Mouse (Mus musculus): ENCODE measurements around the gene Necab2.

- TF ChIP-seq POLR2A (IDR thresholded peaks at IDR 0.05; ENCODE audit: low read depth, low read length) (no peak), CTCF (IDR thresholded peaks at IDR 0.05; ENCODE audit: extremely low read depth, insufficient read length, insufficient replicate concordance, low read depth, low read length) (no peak)
Observed at GRCm38 (mm10) chr8:119398558-119398957, 48.0 kb upstream of the Necab2 start.

Data from small intestine, adult 2 months (tissue).